Mouse (Mus musculus): ENCODE measurements around the gene Gm21671. TPM values are rescaled to one million over a fixed set of nuclear protein-coding genes. Genes with fewer than 3 reads are reported as not detected.
"Not testable (repeated sequence)": the region's sequence is repeated elsewhere in the genome, so short reads cannot be mapped to it uniquely, and the experiment has no call there.

Gene Gm21671
- total RNA-seq (2014; rRNA removed) (not detected in 2 replicates), polyA plus RNA-seq (2012; rRNA removed) (not detected in 2 replicates)

DNA sequence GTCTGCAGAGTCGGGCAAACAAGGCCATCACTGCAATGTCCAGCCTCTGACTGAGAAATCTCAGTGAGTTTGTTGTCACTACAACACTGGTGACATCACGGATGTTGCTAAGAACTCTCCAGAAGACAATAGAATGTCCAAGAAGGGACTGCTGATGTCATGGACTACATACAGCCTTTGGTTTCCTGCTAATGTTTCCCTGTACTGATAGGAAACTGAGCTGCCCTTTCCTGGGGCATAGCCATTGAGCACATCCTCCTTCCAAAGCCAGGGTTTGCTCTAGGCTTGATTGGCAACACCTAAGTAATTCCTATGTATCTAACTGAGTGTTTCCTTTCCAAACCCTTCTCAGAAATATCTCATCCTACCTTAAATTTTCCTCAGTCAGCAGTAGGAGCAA, at the start of gene Gm21671:
Gm21671 (minus strand) TSS at position 101 of the 400 bp plus-strand sequence.
- not testable (repeated sequence) for H3K36me3 ChIP-seq (ENCODE audit: control insufficient read depth, insufficient read depth, low read length); H3K27ac ChIP-seq (replicated peaks; ENCODE audit: insufficient read depth, low read depth, low read length); H3K27me3 ChIP-seq (ENCODE audit: control insufficient read depth, insufficient read depth, low read length); H3K4me1 ChIP-seq (ENCODE audit: control insufficient read depth, insufficient read depth, low read length); H3K79me2 ChIP-seq (ENCODE audit: control insufficient read depth, insufficient read depth, low read length); DNase-seq (ENCODE audit: extremely low read depth, low read depth, low spot score); H3K4me3 ChIP-seq (ENCODE audit: insufficient read depth, low read depth, low read length); H3K9ac ChIP-seq (ENCODE audit: low read depth, low read length)
- 59% methylated on average over 2 of the region's 2 CpGs for WGBS

DNA sequence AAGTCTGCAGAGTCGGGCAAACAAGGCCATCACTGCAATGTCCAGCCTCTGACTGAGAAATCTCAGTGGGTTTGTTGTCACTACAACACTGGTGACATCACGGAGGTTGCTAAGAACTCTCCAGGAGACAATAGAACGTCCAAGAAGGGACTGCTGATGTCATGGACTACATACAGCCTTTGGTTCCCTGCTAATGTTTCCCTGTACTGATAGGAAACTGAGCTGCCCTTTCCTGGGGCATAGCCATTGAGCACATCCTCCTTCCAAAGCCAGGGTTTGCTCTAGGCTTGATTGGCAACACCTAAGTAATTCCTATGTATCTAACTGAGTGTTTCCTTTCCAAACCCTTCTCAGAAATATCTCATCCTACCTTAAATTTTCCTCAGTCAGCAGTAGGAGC, 34.3 kb upstream of the Gm21671 start, which contains the start of gene Gm21698:
Gm21698 (minus strand) TSS at position 101 of the 400 bp plus-strand sequence.
- H3K36me3 ChIP-seq (ENCODE audit: control insufficient read depth, insufficient read depth, low read length); DNase-seq (ENCODE audit: extremely low read depth, low read depth, low spot score); H3K79me2 ChIP-seq (ENCODE audit: control insufficient read depth, insufficient read depth, low read length); H3K27ac ChIP-seq (replicated peaks; ENCODE audit: insufficient read depth, low read depth, low read length); H3K4me3 ChIP-seq (ENCODE audit: insufficient read depth, low read depth, low read length); H3K9ac ChIP-seq (ENCODE audit: low read depth, low read length); H3K4me1 ChIP-seq (ENCODE audit: control insufficient read depth, insufficient read depth, low read length); H3K27me3 ChIP-seq (ENCODE audit: control insufficient read depth, insufficient read depth, low read length): not testable (repeated sequence)
- WGBS, result no CpG with 5 or more reads among the region's 3 CpGs

- H3K36me3 ChIP-seq (ENCODE audit: control insufficient read depth, insufficient read depth, low read length); H3K27me3 ChIP-seq (ENCODE audit: control insufficient read depth, insufficient read depth, low read length); H3K4me1 ChIP-seq (ENCODE audit: control insufficient read depth, insufficient read depth, low read length); DNase-seq (ENCODE audit: extremely low read depth, low read depth, low spot score); H3K4me3 ChIP-seq (ENCODE audit: insufficient read depth, low read depth, low read length); H3K79me2 ChIP-seq (ENCODE audit: control insufficient read depth, insufficient read depth, low read length); H3K9ac ChIP-seq (ENCODE audit: low read depth, low read length); H3K27ac ChIP-seq (replicated peaks; ENCODE audit: insufficient read depth, low read depth, low read length): not testable (repeated sequence)
- WGBS, result no CpG with 5 or more reads among the region's 2 CpGs
These were observed 18.3 kb upstream of the Gm21671 start, which contains the start of gene Gm21680 for GRCm38 (mm10) chr5:25972563-25972962. TSS of gene Gm21680 (minus strand) at chr5:25972663.

DNA sequence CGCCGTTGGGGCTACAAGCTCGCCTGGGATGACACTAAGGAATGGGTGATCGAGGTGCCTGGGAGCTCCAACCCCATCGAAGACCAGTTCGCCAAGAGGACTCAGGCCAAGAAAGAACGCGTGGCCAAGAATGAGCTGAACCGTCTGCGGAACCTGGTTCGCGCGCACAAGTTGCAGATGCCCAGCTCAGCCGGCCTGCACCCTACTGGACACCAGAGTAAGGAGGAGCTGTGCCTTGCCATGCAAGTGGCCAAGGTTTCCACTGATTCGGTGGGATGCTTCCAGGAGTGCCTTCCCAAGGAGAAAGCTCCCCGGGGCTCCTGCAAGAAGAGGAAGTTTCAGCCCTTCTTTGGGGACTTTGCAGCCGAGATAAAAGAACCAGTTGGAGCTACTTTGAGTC, 2.8 kb upstream of the Gm21671 start:
- H3K79me2 ChIP-seq (ENCODE audit: control insufficient read depth, insufficient read depth, low read length); H3K27ac ChIP-seq (replicated peaks; ENCODE audit: insufficient read depth, low read depth, low read length); DNase-seq (ENCODE audit: extremely low read depth, low read depth, low spot score); H3K4me1 ChIP-seq (ENCODE audit: control insufficient read depth, insufficient read depth, low read length); H3K27me3 ChIP-seq (ENCODE audit: control insufficient read depth, insufficient read depth, low read length); H3K9ac ChIP-seq (ENCODE audit: low read depth, low read length); H3K4me3 ChIP-seq (ENCODE audit: insufficient read depth, low read depth, low read length); H3K36me3 ChIP-seq (ENCODE audit: control insufficient read depth, insufficient read depth, low read length): not testable (repeated sequence)
- 41% methylated on average over 17 of the region's 17 CpGs for WGBS

- H3K27me3 ChIP-seq (ENCODE audit: control insufficient read depth, insufficient read depth, low read length); DNase-seq (ENCODE audit: extremely low read depth, low read depth, low spot score); H3K36me3 ChIP-seq (ENCODE audit: control insufficient read depth, insufficient read depth, low read length); H3K4me1 ChIP-seq (ENCODE audit: control insufficient read depth, insufficient read depth, low read length); H3K27ac ChIP-seq (replicated peaks; ENCODE audit: insufficient read depth, low read depth, low read length); H3K79me2 ChIP-seq (ENCODE audit: control insufficient read depth, insufficient read depth, low read length); H3K4me3 ChIP-seq (ENCODE audit: insufficient read depth, low read depth, low read length); H3K9ac ChIP-seq (ENCODE audit: low read depth, low read length): not testable (repeated sequence)
- WGBS, result 21% methylated on average over 32 of the region's 32 CpGs
These were observed 2.4 kb upstream of the Gm21671 start for GRCm38 (mm10) chr5:25956611-25957010.

GRCm38 (mm10) chr5:25945391-25945790, 8.8 kb downstream of the Gm21671 start:
- H3K4me3 ChIP-seq (ENCODE audit: insufficient read depth, low read depth, low read length); H3K36me3 ChIP-seq (ENCODE audit: control insufficient read depth, insufficient read depth, low read length); H3K9ac ChIP-seq (ENCODE audit: low read depth, low read length); H3K27me3 ChIP-seq (ENCODE audit: control insufficient read depth, insufficient read depth, low read length); H3K4me1 ChIP-seq (ENCODE audit: control insufficient read depth, insufficient read depth, low read length); H3K27ac ChIP-seq (replicated peaks; ENCODE audit: insufficient read depth, low read depth, low read length); H3K79me2 ChIP-seq (ENCODE audit: control insufficient read depth, insufficient read depth, low read length); DNase-seq (ENCODE audit: extremely low read depth, low read depth, low spot score): not testable (repeated sequence)
- 82% methylated on average over 2 of the region's 2 CpGs for WGBS

- H3K4me1 ChIP-seq (ENCODE audit: control insufficient read depth, insufficient read depth, low read length); H3K36me3 ChIP-seq (ENCODE audit: control insufficient read depth, insufficient read depth, low read length); H3K79me2 ChIP-seq (ENCODE audit: control insufficient read depth, insufficient read depth, low read length); H3K4me3 ChIP-seq (ENCODE audit: insufficient read depth, low read depth, low read length); H3K27ac ChIP-seq (replicated peaks; ENCODE audit: insufficient read depth, low read depth, low read length); DNase-seq (ENCODE audit: extremely low read depth, low read depth, low spot score); H3K27me3 ChIP-seq (ENCODE audit: control insufficient read depth, insufficient read depth, low read length); H3K9ac ChIP-seq (ENCODE audit: low read depth, low read length): not testable (repeated sequence)
- 48% methylated on average over 2 of the region's 2 CpGs for WGBS
These were observed 11.9 kb downstream of the Gm21671 start, which contains the start of gene Gm21663 for GRCm38 (mm10) chr5:25942281-25942680. TSS of gene Gm21663 (minus strand) at chr5:25942381.

Other genes with a start within 250 kb of the Gm21671 start
- gene Xrcc2, start 248.6 kb downstream of the Gm21671 start, total RNA-seq (2014; rRNA removed), result 1.6 and 1.8 TPM in 2 replicates
- 1.1 and 1.4 TPM in 2 replicates for gene Xrcc2, start 248.6 kb downstream of the Gm21671 start, polyA plus RNA-seq (2012; rRNA removed)
- 0.18 and 0.20 TPM in 2 replicates for gene Actr3b, start 194.4 kb downstream of the Gm21671 start, total RNA-seq (2014; rRNA removed)
- gene Actr3b, start 194.4 kb downstream of the Gm21671 start, polyA plus RNA-seq (2012; rRNA removed), result 0.07 TPM in 1 of 2 replicates, not detected in the other
- gene Gm21663, start 12.0 kb downstream of the Gm21671 start, total RNA-seq (2014; rRNA removed), result not detected in 2 replicates
- gene Gm21663, start 12.0 kb downstream of the Gm21671 start, polyA plus RNA-seq (2012; rRNA removed), result not detected in 2 replicates
- not detected in 2 replicates for gene Gm21680, start 18.2 kb upstream of the Gm21671 start, total RNA-seq (2014; rRNA removed)
- gene Gm21680, start 18.2 kb upstream of the Gm21671 start, polyA plus RNA-seq (2012; rRNA removed), result not detected in 2 replicates
- not detected in 2 replicates for gene Gm21698, start 34.2 kb upstream of the Gm21671 start, total RNA-seq (2014; rRNA removed)
- not detected in 2 replicates for gene Gm21698, start 34.2 kb upstream of the Gm21671 start, polyA plus RNA-seq (2012; rRNA removed)
- not detected in 2 replicates for gene Gm1979, start 50.4 kb upstream of the Gm21671 start, total RNA-seq (2014; rRNA removed)
- gene Gm1979, start 50.4 kb upstream of the Gm21671 start, polyA plus RNA-seq (2012; rRNA removed), result not detected in 2 replicates
- not detected in 2 replicates for gene Gm5862, start 68.5 kb upstream of the Gm21671 start, total RNA-seq (2014; rRNA removed)
- gene Gm5862, start 68.5 kb upstream of the Gm21671 start, polyA plus RNA-seq (2012; rRNA removed), result not detected in 2 replicates
- not detected in 2 replicates for gene Speer4a, start 85.1 kb upstream of the Gm21671 start, total RNA-seq (2014; rRNA removed)
- gene Speer4a, start 85.1 kb upstream of the Gm21671 start, polyA plus RNA-seq (2012; rRNA removed), result not detected in 2 replicates
- gene Gm7347, start 104.2 kb upstream of the Gm21671 start, total RNA-seq (2014; rRNA removed), result not detected in 2 replicates
- not detected in 2 replicates for gene Gm7347, start 104.2 kb upstream of the Gm21671 start, polyA plus RNA-seq (2012; rRNA removed)
- gene Gm10471, start 134.9 kb upstream of the Gm21671 start, total RNA-seq (2014; rRNA removed), result not detected in 2 replicates
- gene Gm10471, start 134.9 kb upstream of the Gm21671 start, polyA plus RNA-seq (2012; rRNA removed), result not detected in 2 replicates
- gene 5031410I06Rik, start 150.9 kb upstream of the Gm21671 start, total RNA-seq (2014; rRNA removed), result not detected in 2 replicates
- not detected in 2 replicates for gene 5031410I06Rik, start 150.9 kb upstream of the Gm21671 start, polyA plus RNA-seq (2012; rRNA removed)
- gene Gm10220, start 167.0 kb upstream of the Gm21671 start, total RNA-seq (2014; rRNA removed), result not detected in 2 replicates
- gene Gm10220, start 167.0 kb upstream of the Gm21671 start, polyA plus RNA-seq (2012; rRNA removed), result not detected in 2 replicates